Mouse (Mus musculus): ENCODE data around the gene Vsig10l.

The Vsig10l gene

DNA sequence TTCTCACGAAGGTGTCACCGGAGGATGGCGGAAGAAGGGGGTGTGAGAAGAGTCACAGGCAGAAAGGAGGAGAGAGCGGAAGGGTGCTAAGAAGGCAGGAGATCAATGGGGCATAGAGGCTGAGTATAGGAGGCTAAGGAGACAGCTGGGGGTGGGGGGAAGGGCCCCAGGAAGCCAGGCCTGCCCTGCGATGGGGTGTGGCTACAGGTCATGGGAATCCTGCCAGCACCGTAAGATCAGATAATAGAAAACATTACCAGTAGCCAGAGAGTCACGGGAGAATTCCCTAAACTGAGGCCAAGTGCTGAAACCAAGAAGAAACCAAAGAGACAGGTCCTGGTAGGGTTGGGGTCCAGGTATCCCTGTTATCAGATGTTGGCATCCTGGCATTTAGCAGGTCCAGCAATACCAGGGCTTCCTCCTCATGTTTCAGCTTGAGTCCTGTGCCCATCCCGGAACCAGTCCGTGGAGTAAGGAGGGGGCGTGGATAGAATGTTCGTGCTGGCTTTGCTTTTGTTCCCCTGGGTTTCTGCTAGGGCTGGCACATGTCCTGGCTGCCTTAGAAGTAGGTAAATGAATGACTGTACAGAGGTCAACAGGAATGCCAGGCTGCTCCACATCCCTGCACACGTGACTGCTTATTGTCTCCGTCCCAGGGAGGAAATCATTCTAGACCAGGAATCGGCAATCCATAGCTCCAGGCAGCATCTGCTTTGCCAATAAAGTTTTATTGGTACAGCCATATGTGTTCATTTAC, 9.2 kb upstream of the Vsig10l start:
- in situ Hi-C loops (cut with MboI; ENCODE audit: low sequenced_read_pairs) = no loop called here

GRCm38 (mm10) chr7:43454371-43454770, 8.6 kb upstream of the Vsig10l start:
- in situ Hi-C loops (cut with MboI; ENCODE audit: low sequenced_read_pairs) = no loop called here

DNA sequence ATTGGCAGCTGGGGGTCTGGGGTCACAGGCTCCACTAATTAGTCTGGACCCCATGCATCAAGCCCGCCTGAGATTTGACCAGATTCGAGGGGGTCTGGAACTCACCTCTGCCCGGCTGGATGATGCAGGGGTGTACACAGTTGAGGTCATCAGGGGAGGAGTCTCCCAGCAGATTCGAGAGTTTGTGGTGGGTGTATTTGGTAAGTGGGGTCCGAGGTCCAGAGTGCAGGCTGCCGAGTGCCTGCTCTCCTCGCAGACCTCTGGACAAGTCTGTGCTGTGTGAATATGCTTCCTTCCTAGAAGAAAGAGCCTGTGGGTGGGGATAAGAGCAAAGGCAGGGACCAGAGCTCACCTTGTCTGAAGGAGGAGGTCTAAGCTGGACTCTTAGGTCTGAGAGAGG, 1.0 kb downstream of the Vsig10l start:
- in situ Hi-C loops (cut with MboI; ENCODE audit: low sequenced_read_pairs) = no loop called here

GRCm38 (mm10) chr7:43464864-43465343, 2.0 kb downstream of the Vsig10l start:
- in situ Hi-C loops (cut with MboI; ENCODE audit: low sequenced_read_pairs) = no loop called here

GRCm38 (mm10) chr7:43465344-43466098, 2.6 kb downstream of the Vsig10l start:
- in situ Hi-C loops (cut with MboI; ENCODE audit: low sequenced_read_pairs) = no loop called here

DNA sequence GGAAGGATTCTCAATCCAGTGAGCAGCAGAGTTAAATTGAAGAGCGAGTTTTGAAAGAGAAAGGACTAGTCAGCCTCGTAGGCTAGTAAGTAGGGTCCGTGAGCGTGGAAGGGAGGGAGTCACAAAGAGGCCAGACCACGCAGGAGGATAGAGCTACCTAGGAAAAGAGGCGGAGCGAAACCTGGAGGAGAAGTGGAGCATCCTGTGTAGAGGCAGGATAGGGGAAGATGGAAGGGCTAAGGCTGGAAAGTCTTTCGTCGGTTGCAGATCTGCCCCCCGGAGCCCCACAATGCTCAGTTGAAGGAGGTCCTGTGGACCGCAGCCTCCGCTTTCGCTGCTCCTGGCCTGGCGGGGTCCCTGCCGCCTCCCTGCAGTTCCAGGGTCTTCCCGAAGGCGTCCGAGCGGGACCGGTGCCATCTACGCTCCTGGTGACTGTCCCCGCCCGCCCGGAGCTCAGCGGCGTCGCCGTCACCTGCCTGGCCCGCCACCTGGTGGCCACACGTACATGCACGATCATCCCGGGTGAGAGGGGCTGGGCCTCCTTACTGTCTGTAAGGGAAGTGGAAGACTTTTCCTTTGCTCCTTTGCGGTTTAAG, 3.2 kb downstream of the Vsig10l start:
- in situ Hi-C loops (cut with MboI; ENCODE audit: low sequenced_read_pairs) = no loop called here

DNA sequence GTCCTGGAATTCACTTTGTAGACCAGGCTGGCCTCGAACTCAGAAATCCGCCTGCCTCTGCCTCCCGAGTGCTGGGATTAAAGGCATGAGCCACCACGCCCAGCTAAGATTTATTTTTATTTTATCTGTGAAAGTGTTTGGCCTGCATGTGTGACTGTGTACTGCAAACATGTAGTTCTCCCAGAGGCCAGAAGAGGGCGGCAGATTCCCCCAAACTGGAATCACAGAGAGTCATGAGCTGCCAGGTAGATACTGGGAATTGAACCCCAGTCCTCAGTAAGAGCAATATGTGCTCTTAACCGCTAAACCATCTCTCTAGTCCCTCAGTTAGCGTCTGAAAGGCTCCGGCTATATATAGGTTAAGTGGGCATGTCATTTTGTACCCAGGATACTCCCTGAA, 7.4 kb downstream of the Vsig10l start:
- in situ Hi-C loops (cut with MboI; ENCODE audit: low sequenced_read_pairs) = no loop called here

DNA sequence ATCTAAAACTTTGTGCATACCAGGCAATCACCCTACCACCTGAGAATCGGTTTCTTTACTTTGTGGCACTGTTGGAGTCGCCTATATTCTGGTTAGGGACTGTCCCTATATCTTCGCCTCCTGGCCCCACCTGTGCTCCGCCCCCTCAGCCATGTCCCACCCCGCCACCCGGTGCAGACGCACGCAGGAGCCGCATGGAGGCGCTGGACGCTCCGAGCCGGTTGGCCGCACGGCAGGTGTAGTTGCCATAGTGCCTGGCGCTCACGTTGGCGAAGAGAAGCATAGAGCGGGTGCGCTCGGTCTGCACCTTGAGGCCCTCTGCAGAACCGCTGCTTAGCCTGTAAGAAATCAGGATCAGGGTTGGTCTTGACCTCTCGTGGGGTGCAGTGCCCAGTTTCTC, 12.8 kb downstream of the Vsig10l start:
- in situ Hi-C loops (cut with MboI; ENCODE audit: low sequenced_read_pairs) = no loop called here

DNA sequence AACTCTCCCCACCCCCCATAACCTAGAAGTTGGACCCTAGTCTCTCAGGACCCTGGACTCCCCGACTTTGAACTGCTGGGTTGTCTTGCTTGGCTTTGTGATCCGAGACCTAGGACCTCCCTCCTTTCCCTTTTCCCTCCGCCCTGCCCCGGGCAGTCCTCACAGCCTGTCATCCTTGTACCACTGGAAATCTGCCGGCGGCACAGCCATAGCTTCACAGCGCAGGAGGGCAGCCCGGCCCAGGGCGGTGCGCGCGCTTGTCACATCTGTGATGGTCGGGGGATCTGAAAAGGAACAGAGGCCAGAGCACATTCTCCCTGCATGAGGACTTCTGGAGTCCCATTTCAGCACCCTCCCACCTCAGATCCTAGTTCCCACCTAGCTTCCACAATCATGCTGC, 13.4 kb downstream of the Vsig10l start:
- in situ Hi-C loops (cut with MboI; ENCODE audit: low sequenced_read_pairs) = no loop called here

- in situ Hi-C loops (cut with MboI; ENCODE audit: low sequenced_read_pairs) = no loop called here
Measured at GRCm38 (mm10) chr7:43481191-43481590, 18.2 kb downstream of the Vsig10l start.

GRCm38 (mm10) chr7:43482090-43482716, 19.3 kb downstream of the Vsig10l start:
- in situ Hi-C loops (cut with MboI; ENCODE audit: low sequenced_read_pairs) = no loop called here

DNA sequence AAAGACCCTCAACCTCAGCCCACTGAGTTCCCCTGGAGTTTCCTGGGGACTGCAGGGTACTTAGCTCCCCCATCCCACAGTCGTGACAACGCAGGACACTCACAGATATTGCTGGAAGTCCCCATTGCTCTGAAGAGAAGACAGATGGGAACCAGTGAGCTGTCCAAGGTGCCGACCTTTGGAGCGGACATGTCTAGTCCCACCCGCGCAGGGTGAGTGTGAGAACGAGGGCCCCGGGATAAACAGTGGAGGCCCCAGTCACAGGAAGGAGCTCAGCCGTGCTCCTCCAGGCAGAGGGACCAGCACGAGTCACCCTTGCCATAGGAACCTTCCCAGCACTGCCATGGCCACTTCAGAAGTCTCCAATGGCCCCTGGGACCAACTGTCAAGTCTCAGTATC, 20.3 kb downstream of the Vsig10l start:
- in situ Hi-C loops (cut with MboI; ENCODE audit: low sequenced_read_pairs) = no loop called here

- in situ Hi-C loops (cut with MboI; ENCODE audit: low sequenced_read_pairs) = no loop called here
Measured at GRCm38 (mm10) chr7:43488646-43489045, 25.7 kb downstream of the Vsig10l start.

DNA sequence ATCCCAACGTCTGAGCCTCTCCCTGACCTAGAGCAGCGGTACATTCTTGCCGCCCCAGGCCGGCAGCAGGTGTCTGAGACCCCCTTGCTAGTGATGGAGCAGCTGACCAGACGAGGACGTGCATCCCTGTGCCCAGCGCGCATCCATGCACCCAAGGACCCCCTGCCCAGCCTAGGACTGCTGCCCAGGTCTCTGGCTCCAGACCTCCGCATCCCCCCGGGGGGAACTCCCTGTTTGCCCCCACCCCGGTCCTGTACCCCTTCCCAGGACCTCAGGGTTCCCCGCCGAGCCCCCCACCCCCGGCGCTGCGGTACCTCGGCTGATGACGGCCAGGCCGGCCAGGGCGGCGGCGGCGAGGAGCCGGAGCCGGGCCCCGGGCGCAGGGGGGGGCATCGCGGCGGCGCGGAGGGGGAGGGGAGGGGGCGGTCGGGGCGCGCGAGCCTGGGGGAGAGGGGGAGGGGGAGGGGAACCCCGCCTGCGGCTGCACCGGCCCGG, 26.7 kb downstream of the Vsig10l start, which contains the start of gene Iglon5:
TSS of gene Iglon5 (minus strand) at position 445 of the 495 bp plus-strand sequence.
- in situ Hi-C loops (cut with MboI; ENCODE audit: low sequenced_read_pairs) = no loop called here

DNA sequence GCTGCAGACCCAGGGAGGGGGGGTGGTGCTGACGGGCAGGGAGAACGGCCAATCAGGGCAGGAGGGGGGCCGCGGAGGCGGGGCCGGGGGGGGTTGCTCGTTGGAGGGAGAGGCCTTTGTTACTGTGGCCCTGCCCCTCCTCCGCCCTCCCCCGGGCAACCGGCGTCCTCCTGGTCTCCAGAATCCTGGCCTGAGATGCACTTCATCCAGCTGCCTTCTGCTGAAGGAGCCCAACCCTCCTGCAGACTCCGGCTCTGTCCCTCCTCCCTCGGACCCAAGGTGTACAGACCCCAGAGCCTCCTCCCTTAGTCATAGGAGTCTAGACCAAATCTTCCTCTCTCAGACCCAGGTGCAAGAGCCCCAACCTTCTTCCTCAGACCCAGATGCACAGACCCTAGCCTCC, 27.2 kb downstream of the Vsig10l start:
- in situ Hi-C loops (cut with MboI; ENCODE audit: low sequenced_read_pairs) = no loop called here

DNA sequence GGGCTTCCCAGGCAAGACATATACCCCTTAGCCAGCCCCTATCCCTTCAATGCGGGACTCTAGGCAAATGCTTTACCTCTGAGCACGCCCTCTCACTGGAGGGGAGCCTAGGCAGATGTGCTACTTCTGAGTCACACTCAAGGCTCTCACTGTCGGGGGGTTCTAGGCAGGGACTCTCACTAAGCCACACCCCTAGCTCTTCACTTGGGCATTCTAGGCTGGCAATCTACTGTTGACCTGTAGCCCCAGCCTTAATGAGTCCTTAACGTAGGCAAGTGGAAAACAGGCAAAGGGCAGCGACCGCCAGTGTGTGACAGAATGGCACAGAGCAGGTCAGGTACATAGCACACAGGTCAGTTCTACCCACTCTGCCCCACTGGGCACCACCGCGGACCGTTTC, 27.9 kb downstream of the Vsig10l start:
- in situ Hi-C loops (cut with MboI; ENCODE audit: low sequenced_read_pairs) = no loop called here

DNA sequence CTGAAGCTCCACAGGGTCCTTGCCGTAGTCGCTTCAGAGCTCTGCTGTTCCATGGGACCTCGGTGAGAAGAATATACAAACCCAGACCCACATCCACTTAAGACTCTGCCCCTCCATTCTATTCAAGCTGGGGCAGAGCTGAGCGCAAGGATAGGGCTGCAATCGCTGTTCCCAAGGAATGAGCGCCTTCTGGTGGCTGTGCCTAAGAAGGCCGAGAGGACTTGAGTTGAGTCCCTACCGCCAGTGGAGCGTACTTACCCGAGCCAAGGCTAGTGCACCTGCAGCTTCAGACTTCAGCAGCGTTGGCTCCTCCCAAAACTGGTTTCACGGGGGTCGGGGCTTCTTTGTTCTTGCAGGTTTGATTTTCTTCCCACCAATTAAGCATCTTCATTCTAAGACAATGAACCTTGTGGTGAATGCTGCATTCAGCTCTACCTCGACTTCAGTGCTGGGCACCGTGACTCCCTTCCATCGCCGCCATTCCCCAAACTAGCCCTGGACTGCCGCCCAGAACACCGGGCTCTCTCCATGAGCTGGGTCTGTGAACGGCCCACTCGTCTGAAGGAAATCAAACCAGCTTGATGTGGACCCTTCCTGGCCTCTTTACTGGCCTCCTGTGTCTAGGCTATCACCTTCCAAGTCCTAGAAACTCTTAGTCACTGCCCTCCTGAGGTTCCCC, 32.5 kb downstream of the Vsig10l start:
- in situ Hi-C loops (cut with MboI; ENCODE audit: low sequenced_read_pairs) = no loop called here

- in situ Hi-C loops (cut with MboI; ENCODE audit: low sequenced_read_pairs) = no loop called here
Measured at GRCm38 (mm10) chr7:43511707-43512478, 48.9 kb downstream of the Vsig10l start.

DNA sequence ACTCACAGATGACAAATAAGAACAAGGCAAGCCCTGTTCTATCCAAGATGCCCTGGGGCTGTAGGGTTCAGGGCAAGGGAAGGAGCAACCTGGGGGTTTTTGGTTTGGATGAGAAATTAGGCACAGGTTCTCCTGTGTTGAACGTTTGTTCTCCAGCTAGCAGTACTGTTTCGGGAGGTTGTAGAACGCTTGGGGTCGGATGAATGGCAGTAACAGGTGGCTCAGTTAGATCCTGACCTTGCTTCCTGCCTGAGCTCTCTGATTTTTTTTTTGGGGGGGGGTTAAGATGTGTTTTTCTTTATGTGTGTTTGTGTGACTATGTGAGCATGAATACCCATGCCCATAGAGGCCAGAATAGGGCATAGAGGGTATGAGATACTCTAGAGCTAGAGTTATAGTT, 49.6 kb downstream of the Vsig10l start:
- in situ Hi-C loops (cut with MboI; ENCODE audit: low sequenced_read_pairs) = no loop called here

DNA sequence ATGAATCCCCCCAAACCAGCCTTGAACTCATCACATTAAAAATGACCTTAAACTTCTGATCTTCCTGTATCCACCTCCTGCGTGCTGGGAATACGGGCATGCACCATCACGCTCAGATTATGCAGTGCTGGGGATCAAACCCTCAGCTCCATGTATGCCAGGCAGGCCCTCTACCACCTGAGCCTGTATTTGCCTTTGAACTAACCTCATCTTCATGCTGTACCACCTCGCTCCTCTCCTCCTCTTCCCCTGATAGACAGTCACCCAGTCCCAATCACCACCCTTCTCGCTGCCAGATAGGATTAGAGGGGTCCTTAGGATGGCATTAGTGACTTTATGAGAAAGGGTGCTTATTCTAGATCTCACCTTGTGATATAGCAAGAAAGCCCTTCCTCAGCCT, 52.1 kb downstream of the Vsig10l start:
- in situ Hi-C loops (cut with MboI; ENCODE audit: low sequenced_read_pairs) = no loop called here

Data from CH12F3 (cell line).